Mouse (Mus musculus) hindbrain, embryonic 15.5 days (tissue): Measurements from ENCODE around the gene Cutc. TPM values are rescaled to one million over a fixed set of nuclear protein-coding genes. Genes with fewer than 3 reads are reported as not detected.

Source experiments
- ATAC-seq: fragments of 200-750 bp; cut with Nextera tagmentation; 2 replicates; pipeline ENCODE4 v1.8.0; 2017; ENCODE audit warnings: low read depth, moderate number of reproducible peaks, moderate TSS enrichment; ENCODE audit not compliant: low FRiP score
- H3K27ac ChIP-seq: fragments of 300-500 bp; sonication (generic); replicated peaks from 2 replicates; pipeline ENCODE4 v1.5.1; 2015; ENCODE audit warnings: mild to moderate bottlenecking, inconsistent platforms
- H3K27me3 ChIP-seq: fragments of 300-500 bp; sonication (generic); 2 replicates; pipeline ENCODE4 v1.6.1; 2015; ENCODE audit warnings: control low read depth, inconsistent platforms
- H3K36me3 ChIP-seq: fragments of 300-500 bp; sonication (generic); 2 replicates; pipeline ENCODE4 v1.6.1; 2015; ENCODE audit warnings: control low read depth, inconsistent platforms
- H3K4me1 ChIP-seq: fragments of 300-500 bp; sonication (generic); replicated peaks from 2 replicates; pipeline ENCODE4 v1.6.1; 2015; ENCODE audit warnings: control low read depth, inconsistent platforms
- H3K4me2 ChIP-seq: fragments of 300-500 bp; sonication (generic); 2 replicates; pipeline ENCODE4 v1.6.1; 2015; ENCODE audit warnings: moderate library complexity, mild to moderate bottlenecking, inconsistent platforms
- H3K4me3 ChIP-seq: fragments of 300-500 bp; sonication (generic); 2 replicates; pipeline ENCODE4 v1.5.1; 2015; ENCODE audit warnings: mild to moderate bottlenecking, inconsistent platforms
- H3K9ac ChIP-seq: fragments of 300-500 bp; sonication (generic); 2 replicates; pipeline ENCODE4 v1.6.1; 2015; ENCODE audit warnings: inconsistent platforms
- H3K9me3 ChIP-seq: fragments of 300-500 bp; sonication (generic); 2 replicates; pipeline ENCODE4 v1.6.1; 2016; ENCODE audit warnings: control low read depth, inconsistent platforms
- WGBS: fragments of 180-500 bp; shearing (Covaris S2); methylation state at CpG from one replicate; pipeline ENCODE4 v1.1.7; 2015; 5-methylcytosine and 5-hydroxymethylcytosine counted together
- polyA plus RNA-seq: library from polyadenylated mRNA; unstranded; fragments of >200 nt; fragmentation: Nextera tagmentation; extraction: Ambion mirVana; gene quantifications from 2 replicates; pipeline ENCODE4 v1.2.1, GENCODE M21; 2015

The Cutc gene
- polyA plus RNA-seq, 1 experiment from 2014 or later, result 6.5 TPM

- 72% methylated on average over 15 of the region's 15 CpGs for WGBS
- Histone ChIP-seq H3K4me2 (no peak overlapping the region), H3K4me3 (no peak overlapping the region), H3K4me1 (no peaks in the 10 kb centered on the region), H3K27ac (no peak overlapping the region), H3K36me3 (peaks cover 41% of the 10 kb centered on the region), H3K9me3 (no peaks in the 10 kb centered on the region), H3K9ac (no peak overlapping the region), H3K27me3 (no peaks in the 10 kb centered on the region)
- ATAC-seq, result no peak
These were observed 26.2 kb upstream of the Cutc start for GRCm38 (mm10) chr19:43726510-43727146.

DNA sequence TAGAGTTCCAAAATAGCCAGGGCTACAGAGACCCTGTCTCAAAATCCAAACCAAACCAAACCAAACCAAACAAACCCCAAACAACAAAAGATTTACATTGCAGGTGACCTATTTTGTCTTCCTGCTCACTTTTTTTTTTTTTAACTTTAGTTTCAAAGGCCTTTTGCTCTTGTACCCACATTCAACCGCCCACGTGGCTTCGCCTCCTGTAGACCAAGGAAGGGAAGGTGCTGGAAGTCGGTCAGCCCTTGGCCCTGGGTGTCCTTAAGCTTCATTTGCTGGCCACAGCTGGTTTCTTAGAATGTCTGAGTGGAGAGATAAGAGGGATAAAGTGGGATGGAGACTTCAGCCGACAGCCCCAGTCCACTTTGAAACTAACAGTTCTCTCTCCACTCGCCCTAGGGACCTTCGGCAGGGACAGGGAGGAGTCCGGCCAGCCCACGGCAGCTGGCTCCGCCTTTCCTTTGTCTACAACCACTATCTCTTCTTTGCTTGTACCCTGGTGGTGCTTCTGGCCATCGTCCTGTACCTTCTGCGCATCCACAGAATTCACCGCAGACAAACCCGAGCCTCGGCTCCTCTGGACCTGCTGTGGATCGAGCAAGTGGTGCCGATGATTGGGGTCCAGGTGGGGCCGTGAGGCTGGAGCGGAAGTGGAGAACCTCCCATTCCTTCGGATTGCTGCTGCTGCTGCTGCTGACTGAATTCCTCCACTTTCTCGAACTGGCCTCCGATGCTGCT is 23.3 kb upstream of the Cutc start:
- 46% methylated on average over 22 of the region's 22 CpGs for WGBS

DNA sequence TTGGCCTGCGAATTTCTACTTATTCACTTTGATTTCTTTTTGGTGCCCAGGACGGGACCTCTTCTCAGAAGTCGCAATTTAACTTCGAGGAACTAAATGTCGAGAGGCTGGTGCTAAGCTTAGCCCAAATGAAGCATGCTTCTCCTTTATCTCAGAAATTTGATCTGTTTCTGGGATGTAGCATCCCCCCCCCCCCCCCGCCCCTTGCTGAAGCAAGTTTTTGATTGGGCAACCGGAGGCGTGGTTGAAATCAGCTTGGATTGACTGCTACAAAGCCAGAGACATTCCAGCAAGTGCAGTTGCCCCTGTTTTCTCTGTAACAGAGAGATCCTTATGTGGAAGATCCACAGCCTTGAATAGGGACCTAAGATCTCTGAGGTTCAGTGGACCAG is 22.8 kb upstream of the Cutc start:
- no peaks in the 10 kb centered on the region for H3K4me1 ChIP-seq
- no peak overlapping the region for H3K9ac ChIP-seq
- no peaks in the 10 kb centered on the region for H3K9me3 ChIP-seq
- no peak overlapping the region for H3K27ac ChIP-seq
- 32% methylated on average over 8 of the region's 8 CpGs for WGBS
- ATAC-seq, result no peak
- no peak overlapping the region for H3K4me3 ChIP-seq
- peak overlapping the region; percentile 42 for H3K4me2 ChIP-seq
- H3K27me3 ChIP-seq, result no peaks in the 10 kb centered on the region
- H3K36me3 ChIP-seq, result peaks cover 50% of the 10 kb centered on the region

More for the DNA sequence above, 23.3 kb upstream of the Cutc start:
- Histone ChIP-seq H3K27ac (no peak overlapping the region), H3K9ac (no peak overlapping the region), H3K4me3 (peak overlapping the region; percentile 16; the same call in 1 of the 2 replicates), H3K4me1 (no peaks in the 10 kb centered on the region), H3K36me3 (peaks cover 47% of the 10 kb centered on the region), H3K27me3 (no peaks in the 10 kb centered on the region), H3K9me3 (no peaks in the 10 kb centered on the region), H3K4me2 (peak overlapping the region; percentile 42)
- peak; percentile 38; the same call in 1 of the 2 replicates for ATAC-seq

DNA sequence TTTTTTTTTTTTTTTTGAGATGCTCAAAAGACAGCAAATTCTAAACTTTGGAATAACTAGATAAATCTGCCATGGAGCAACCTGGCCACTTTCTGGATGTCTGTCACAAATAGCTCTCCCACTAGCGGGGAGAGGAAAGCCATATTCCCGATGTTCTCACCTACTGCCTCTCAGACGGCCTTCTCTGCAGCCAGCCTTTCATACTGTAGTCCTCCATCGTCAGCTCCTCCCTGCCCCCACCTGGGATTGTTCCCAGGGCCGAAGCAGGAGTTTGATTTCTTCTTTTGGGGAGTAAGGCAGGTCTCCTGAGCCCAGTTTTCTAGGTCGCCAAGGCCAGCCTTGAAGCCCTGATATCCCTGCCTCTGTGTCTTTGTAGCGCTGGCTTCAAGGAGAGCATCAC is 21.6 kb upstream of the Cutc start:
- 69% methylated on average over 7 of the region's 7 CpGs for WGBS
- ATAC-seq, result no peak

GRCm38 (mm10) chr19:43738409-43738808 is 14.4 kb upstream of the Cutc start:
- Histone ChIP-seq H3K27me3 (no peaks in the 10 kb centered on the region), H3K4me2 (no peak overlapping the region), H3K4me3 (no peak overlapping the region), H3K27ac (no peak overlapping the region), H3K9ac (no peak overlapping the region), H3K9me3 (no peaks in the 10 kb centered on the region), H3K36me3 (peaks cover 70% of the 10 kb centered on the region), H3K4me1 (no peaks in the 10 kb centered on the region)
- WGBS, result 93% methylated on average over 10 of the region's 10 CpGs
- ATAC-seq, result no peak

More for the DNA sequence above, 21.6 kb upstream of the Cutc start:
- H3K36me3 ChIP-seq, result peaks cover 45% of the 10 kb centered on the region
- no peaks in the 10 kb centered on the region for H3K9me3 ChIP-seq
- H3K27me3 ChIP-seq, result no peaks in the 10 kb centered on the region
- H3K9ac ChIP-seq, result no peak overlapping the region
- no peak overlapping the region for H3K4me3 ChIP-seq
- H3K4me2 ChIP-seq, result no peak overlapping the region
- H3K27ac ChIP-seq, result no peak overlapping the region
- no peaks in the 10 kb centered on the region for H3K4me1 ChIP-seq

GRCm38 (mm10) chr19:43743401-43743800 is 9.4 kb upstream of the Cutc start:
- Histone ChIP-seq H3K4me2 (no peak overlapping the region), H3K9ac (no peak overlapping the region)

DNA sequence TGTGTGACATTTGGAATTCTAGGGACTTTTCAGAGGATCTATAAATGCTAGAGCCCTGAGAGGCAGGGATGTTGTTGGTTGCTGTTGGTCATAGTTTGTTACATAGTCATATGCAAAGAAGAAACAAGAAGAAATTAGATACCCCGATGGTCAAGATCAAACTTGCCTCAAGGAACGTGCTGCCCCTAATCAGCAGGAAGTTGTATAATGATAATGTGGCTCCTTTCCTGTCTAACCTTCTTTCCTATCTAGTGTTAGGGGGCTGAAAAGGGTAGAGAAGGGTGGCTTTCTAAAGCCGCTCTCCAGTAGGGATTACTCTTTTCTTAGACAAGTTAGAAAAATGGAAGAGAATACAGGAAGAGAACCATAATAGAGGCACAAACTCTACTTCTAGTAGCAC is 7.1 kb upstream of the Cutc start:
- H3K4me2 ChIP-seq, result no peak overlapping the region
- no peak overlapping the region for H3K27ac ChIP-seq
- no peak overlapping the region for H3K4me3 ChIP-seq
- no peaks in the 10 kb centered on the region for H3K4me1 ChIP-seq
- H3K36me3 ChIP-seq, result peaks cover 70% of the 10 kb centered on the region
- no peaks in the 10 kb centered on the region for H3K9me3 ChIP-seq
- ATAC-seq, result no peak
- no peaks in the 10 kb centered on the region for H3K27me3 ChIP-seq
- H3K9ac ChIP-seq, result no peak overlapping the region
- WGBS, result 97% methylated on average over 3 of the region's 3 CpGs

More at GRCm38 (mm10) chr19:43743401-43743800, 9.4 kb upstream of the Cutc start:
- H3K9me3 ChIP-seq, result no peaks in the 10 kb centered on the region
- H3K4me1 ChIP-seq, result no peaks in the 10 kb centered on the region
- peaks cover 72% of the 10 kb centered on the region for H3K36me3 ChIP-seq
- no peak overlapping the region for H3K4me3 ChIP-seq
- no peak overlapping the region for H3K27ac ChIP-seq
- no peak for ATAC-seq
- no peaks in the 10 kb centered on the region for H3K27me3 ChIP-seq
- 95% methylated on average over 7 of the region's 7 CpGs for WGBS

DNA sequence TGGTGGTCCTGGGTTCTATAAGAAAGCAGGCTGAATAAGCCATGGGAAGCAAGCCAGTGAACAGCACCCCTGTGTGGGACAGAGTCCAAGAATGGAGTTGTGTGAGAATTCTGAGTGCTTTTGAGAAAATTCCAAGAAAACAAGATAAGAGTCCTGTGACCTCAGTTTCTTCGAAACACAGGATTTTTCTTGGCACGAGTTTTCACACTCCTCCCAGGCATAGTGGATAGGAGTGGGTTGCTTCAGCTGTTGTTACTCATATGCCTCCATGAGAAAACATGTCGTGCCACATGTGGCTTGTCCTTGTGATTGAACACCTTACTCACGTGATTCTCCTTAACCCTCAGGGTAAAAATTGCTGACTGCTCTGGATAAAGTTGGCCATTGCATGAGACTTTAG is 4.9 kb upstream of the Cutc start:
- H3K9ac ChIP-seq, result no peak overlapping the region
- WGBS, result 94% methylated on average over 4 of the region's 4 CpGs
- H3K36me3 ChIP-seq, result peaks cover 54% of the 10 kb centered on the region
- no peak overlapping the region for H3K4me2 ChIP-seq
- no peak overlapping the region for H3K4me3 ChIP-seq
- peaks cover 13% of the 10 kb centered on the region for H3K4me1 ChIP-seq
- no peaks in the 10 kb centered on the region for H3K9me3 ChIP-seq
- no peak for ATAC-seq
- H3K27me3 ChIP-seq, result no peaks in the 10 kb centered on the region
- no peak overlapping the region for H3K27ac ChIP-seq

DNA sequence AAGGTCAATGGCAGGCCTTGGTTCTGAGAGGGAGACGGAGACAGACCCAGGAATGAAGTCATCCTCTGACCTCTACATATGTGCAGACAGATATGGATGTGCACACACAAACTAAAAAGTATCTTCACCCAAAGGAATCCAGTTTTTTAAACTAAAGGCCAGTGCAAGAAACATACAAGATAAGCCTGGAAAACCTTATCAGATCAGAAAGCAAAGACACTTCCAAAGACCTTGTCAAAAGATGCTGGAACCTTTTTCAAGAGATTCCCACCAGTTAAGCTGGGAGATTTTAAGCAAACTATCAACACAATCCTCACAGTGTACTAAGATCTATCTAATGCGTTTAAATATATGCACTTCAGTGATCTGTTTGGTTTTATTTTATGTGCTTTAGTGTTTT is 2.8 kb upstream of the Cutc start:
- no peak overlapping the region for H3K27ac ChIP-seq
- H3K27me3 ChIP-seq, result no peaks in the 10 kb centered on the region
- H3K4me1 ChIP-seq, result peaks cover 19% of the 10 kb centered on the region
- no peaks in the 10 kb centered on the region for H3K9me3 ChIP-seq
- peaks cover 39% of the 10 kb centered on the region for H3K36me3 ChIP-seq
- no peak for ATAC-seq
- H3K4me2 ChIP-seq, result no peak overlapping the region
- no peak overlapping the region for H3K4me3 ChIP-seq
- WGBS, result 96% methylated on average over 2 of the region's 2 CpGs
- no peak overlapping the region for H3K9ac ChIP-seq

GRCm38 (mm10) chr19:43753226-43753835 is 535 bp downstream of the Cutc start:
- ATAC-seq, result peak; percentile 88; the same call in 1 of the 2 replicates
- Histone ChIP-seq H3K9ac (peak overlapping the region; percentile 84), H3K27ac (peak overlapping the region; percentile 95), H3K9me3 (no peaks in the 10 kb centered on the region), H3K4me3 (peak overlapping the region; percentile 80), H3K4me2 (peak overlapping the region; percentile 64), H3K36me3 (peaks cover 11% of the 10 kb centered on the region), H3K4me1 (peaks cover 19% of the 10 kb centered on the region), H3K27me3 (no peaks in the 10 kb centered on the region)
- WGBS, result 1% methylated on average over 20 of the region's 24 CpGs

- Histone ChIP-seq H3K4me1 (peaks cover 19% of the 10 kb centered on the region), H3K27me3 (no peaks in the 10 kb centered on the region), H3K27ac (no peak overlapping the region), H3K4me3 (no peak overlapping the region), H3K36me3 (peaks cover 3% of the 10 kb centered on the region; the same call in 1 of the 2 replicates), H3K9me3 (no peaks in the 10 kb centered on the region), H3K4me2 (no peak overlapping the region), H3K9ac (no peak overlapping the region)
- 81% methylated on average over 2 of the region's 2 CpGs for WGBS
- ATAC-seq, result no peak
These were observed 1.4 kb downstream of the Cutc start for GRCm38 (mm10) chr19:43754237-43754636.

DNA sequence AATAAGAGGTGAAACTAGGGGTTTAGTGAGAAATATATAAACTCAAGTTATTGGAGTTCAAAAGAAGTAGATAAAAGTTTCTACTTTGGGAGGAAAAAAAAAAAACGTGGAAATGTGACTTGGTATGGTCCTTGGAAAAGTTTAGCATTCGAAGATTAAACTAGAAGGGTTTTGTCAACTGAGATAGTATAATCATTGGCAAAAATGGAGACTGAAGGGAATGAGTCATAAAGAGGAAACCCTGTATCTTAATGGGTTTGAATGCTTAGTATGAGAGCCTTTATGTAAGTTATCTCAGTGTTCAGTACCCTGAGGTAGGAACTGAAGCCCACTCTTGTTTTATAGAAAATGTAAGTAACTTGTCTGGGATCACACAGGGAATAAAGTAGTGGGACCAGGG is 2.1 kb downstream of the Cutc start:
- Histone ChIP-seq H3K4me3 (no peak overlapping the region), H3K9me3 (no peaks in the 10 kb centered on the region), H3K27me3 (no peaks in the 10 kb centered on the region), H3K36me3 (peaks cover 1% of the 10 kb centered on the region; the same call in 1 of the 2 replicates), H3K27ac (no peak overlapping the region), H3K9ac (no peak overlapping the region), H3K4me2 (no peak overlapping the region), H3K4me1 (peaks cover 19% of the 10 kb centered on the region)
- ATAC-seq, result no peak
- WGBS, result 76% methylated on average over 2 of the region's 2 CpGs
